Mouse (Mus musculus): Measurements from ENCODE around the gene Krt33a.

The Krt33a gene

GRCm38 (mm10) chr11:99988530-99988929 lies 27.5 kb downstream of the Krt33a start:
- no peak for DNase-seq (ENCODE audit: extremely low spot score, low spot score)

DNA sequence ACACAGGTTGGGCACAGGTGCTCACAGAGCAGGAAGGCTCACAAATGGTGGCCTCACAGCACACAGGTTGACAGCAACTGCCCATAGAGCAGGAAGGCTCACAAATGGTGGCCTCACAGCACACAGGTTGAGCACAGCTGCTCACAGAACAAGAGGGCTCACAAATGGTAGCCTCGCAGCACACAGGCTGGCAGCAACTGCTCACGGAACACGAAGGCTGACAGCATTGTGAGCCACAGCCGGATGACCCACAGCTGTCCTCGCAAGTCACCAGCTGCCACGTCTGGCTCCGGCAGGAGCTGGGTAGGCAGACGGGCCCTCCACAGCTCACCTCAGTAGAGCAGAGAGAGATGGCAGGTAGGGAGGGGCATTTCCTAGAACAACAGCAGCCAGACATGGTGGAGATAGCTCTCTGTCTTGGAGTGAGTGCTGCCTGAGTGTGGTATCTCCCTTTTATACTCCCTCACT lies 29.8 kb downstream of the Krt33a start, which contains the start of gene Krtap16-1:
TSS of gene Krtap16-1 (minus strand) at position 418 of the 468 bp plus-strand sequence.
- DNase-seq (ENCODE audit: extremely low spot score, low spot score): no peak

DNA sequence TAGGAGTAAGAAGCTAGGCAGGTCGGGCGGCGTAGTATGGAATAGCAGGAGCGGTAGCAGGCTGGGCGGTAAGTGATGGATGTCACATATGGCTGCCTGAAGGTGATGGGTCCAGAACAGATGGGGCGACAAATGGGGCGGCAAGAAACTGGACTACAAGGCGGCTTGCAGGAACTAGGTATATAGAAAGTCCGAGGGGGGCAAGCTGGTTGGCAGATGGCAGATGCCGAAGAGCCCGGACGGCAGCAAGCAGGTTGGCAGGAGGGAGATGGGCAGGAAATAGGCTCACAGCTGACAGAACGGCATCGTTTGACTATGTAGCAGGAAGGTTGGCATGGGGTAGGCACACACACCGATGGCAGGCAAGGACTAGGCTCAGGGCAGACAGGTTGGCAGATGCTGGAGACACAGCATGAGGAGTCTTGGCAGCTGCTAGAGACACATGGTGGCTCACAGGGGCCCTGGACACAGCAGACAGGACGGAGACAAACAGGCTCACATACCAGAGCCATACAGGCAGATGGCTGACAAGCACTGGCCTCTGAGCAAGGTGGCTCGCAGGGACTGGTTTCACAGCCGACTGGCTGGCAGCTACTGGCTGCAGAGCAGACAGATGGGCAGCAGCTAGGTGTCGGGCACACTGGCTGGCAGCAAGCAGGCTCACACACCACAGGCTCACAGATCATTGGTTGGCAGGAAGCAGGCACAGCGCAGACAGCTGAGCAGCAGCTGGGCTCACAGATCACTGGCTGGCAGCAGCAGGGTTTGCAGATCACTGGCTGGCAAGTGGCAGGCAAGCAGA lies 30.5 kb downstream of the Krt33a start:
- no peak for DNase-seq (ENCODE audit: extremely low spot score, low spot score)

DNA sequence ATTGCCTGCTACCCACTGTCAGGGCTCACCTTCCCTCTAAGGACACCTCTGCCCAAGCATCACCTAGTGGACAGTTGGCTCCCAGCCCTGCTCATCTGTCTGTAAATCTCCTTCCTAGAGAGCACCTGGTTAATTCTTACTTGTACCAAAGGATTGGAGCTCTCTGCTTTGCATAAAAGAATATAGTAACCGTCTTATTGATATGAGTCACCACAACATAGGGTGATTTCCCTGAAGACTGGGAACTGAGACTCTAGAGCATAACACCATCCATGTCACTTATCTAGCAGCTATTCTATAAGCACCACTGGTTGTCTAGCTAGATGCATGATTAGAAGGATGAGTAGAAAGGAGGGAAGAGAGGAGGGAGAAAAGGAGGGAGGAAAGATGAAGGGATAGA lies 32.6 kb downstream of the Krt33a start:
- no peak for DNase-seq (ENCODE audit: extremely low spot score, low spot score)

DNA sequence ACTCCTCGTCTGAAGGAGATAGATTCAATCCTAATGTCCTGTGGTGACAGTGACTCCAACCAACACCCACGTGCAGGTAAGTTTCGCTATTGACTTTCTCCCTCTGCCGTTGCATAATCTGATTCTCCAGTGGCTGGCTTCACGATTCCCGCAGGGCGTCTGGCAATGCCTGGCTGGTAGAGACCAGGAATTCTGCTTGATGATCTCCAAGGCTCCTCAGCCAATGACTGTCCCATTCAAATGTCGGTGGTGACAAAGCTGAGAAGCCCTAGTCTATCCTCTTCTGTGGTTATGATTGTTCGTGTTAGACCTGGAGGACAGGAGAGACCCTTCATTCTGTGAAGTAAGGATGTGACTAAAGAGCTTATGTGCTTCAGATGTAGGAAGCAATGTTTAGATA lies 33.3 kb downstream of the Krt33a start:
- DNase-seq (ENCODE audit: extremely low spot score, low spot score): no peak

GRCm38 (mm10) chr11:99978953-99979352 lies 37.1 kb downstream of the Krt33a start, which contains the start of gene Krtap29-1:
TSS of gene Krtap29-1 (minus strand) at chr11:99979053.
- DNase-seq (ENCODE audit: extremely low spot score, low spot score): no peak

DNA sequence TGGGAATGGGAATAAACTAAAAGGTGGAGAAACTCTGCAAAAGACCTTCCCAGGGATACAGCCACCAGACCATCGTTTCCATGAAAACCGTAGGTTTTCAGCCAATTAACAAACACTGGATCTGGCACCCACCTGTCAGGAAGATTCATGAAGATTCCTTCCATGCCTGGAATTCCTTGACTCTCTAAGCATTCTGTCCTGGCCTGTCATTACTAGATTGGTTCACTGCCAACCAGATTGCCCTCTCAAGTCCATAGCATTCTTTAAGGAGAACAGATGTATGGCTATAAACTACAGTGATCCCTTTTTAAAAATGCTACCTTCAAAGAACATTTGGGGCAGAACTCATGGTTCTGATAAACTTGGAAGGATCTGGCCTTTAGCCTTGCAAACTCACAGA lies 50.1 kb downstream of the Krt33a start:
- DNase-seq (ENCODE audit: extremely low spot score, low spot score): no peak

- no peak for DNase-seq (ENCODE audit: extremely low spot score, low spot score)
Measured at GRCm38 (mm10) chr11:99964213-99964612, 51.8 kb downstream of the Krt33a start.

Measured in neural tube, embryonic 10.5 days (tissue).